Comparison of ENCODE assay signal across 8 mouse cellular contexts in the genomic region with DNA sequence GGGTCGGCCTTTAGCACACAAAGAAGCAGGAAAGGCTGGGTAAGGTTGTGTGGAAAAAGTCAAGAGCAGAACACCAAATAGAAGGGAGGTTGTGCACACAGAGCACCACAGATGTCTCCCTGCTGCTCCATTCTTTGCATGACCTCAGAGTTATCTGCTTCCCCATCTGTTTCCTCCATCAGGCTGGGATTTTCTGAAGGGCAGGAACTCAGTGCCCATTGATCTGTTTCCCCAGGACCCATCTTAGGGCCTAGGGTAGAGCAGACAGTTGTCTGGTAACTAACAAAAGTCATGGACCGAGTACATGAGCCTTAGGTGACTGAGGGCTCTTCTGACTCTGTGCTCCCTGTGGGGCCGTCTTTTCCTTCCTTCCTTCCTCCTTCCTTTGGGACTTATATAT. TPM values are rescaled to one million over a fixed set of nuclear protein-coding genes. Genes with fewer than 3 reads are reported as not detected.
DNase-seq lines count a peak whose midpoint lies in the region; ATAC-seq and TF ChIP-seq lines count a peak whose summit lies in the region.

No protein-coding gene starts in this region.

- intact Hi-C loops in gastrocnemius, postnatal 14 days (cut with DNase I; ENCODE audit: low total_unique reads) = no loop called here

- H3K27me3 ChIP-seq in heart, postnatal 0 days (ENCODE audit: control insufficient read depth, insufficient read depth, low read length) = no peaks in the 10 kb centered on the region
- no peaks in the 10 kb centered on the region for H3K27me3 ChIP-seq in midbrain, embryonic 15.5 days (replicated peaks)
- no peaks in the 10 kb centered on the region for H3K27me3 ChIP-seq in midbrain, postnatal 0 days (ENCODE audit: insufficient read depth, low read length)
- H3K27me3 ChIP-seq in neural tube, embryonic 13.5 days = no peaks in the 10 kb centered on the region

- 67% methylated on average over 3 of the region's 3 CpGs for WGBS in heart, postnatal 0 days
- 78% methylated on average over 3 of the region's 3 CpGs for whole genome bisulfite sequencing in midbrain, embryonic 15.5 days
- WGBS in midbrain, postnatal 0 days = 78% methylated on average over 3 of the region's 3 CpGs
- WGBS in neural tube, embryonic 13.5 days = 81% methylated on average over 3 of the region's 3 CpGs

- no peak overlapping the region; the same call in 1 of the 2 replicates for H3K9ac ChIP-seq in heart, postnatal 0 days (replicated peaks; ENCODE audit: low read depth, low read length)
- H3K9ac ChIP-seq in midbrain, embryonic 15.5 days = no peak overlapping the region
- no peak overlapping the region for H3K9ac ChIP-seq in midbrain, postnatal 0 days (replicated peaks; ENCODE audit: low read length, poor library complexity, severe bottlenecking)
- no peak overlapping the region for H3K9ac ChIP-seq in neural tube, embryonic 13.5 days

- no peaks in the 10 kb centered on the region for H3K9me3 ChIP-seq in heart, postnatal 0 days (replicated peaks; ENCODE audit: control insufficient read depth, low read length)
- no peaks in the 10 kb centered on the region for H3K9me3 ChIP-seq in midbrain, embryonic 15.5 days
- H3K9me3 ChIP-seq in midbrain, postnatal 0 days (ENCODE audit: low read length) = no peaks in the 10 kb centered on the region
- H3K9me3 ChIP-seq in neural tube, embryonic 13.5 days = no peaks in the 10 kb centered on the region

- no peaks in the 10 kb centered on the region for H3K36me3 ChIP-seq in heart, postnatal 0 days (replicated peaks; ENCODE audit: control insufficient read depth, insufficient read depth, low read length)
- no peaks in the 10 kb centered on the region; the same call in 1 of the 2 replicates for H3K36me3 ChIP-seq in midbrain, embryonic 15.5 days (replicated peaks)
- no peaks in the 10 kb centered on the region; the same call in 1 of the 2 replicates for H3K36me3 ChIP-seq in midbrain, postnatal 0 days (ENCODE audit: insufficient read depth, low read length)
- H3K36me3 ChIP-seq in neural tube, embryonic 13.5 days = peaks cover 44% of the 10 kb centered on the region

- no peak for DNase-seq in heart, postnatal 0 days (ENCODE audit: low spot score)
- no peak for DNase-seq in heart, adult 8-10 months (ENCODE audit: low spot score)
- DNase-seq in midbrain, postnatal 0 days (ENCODE audit: low spot score) = no peak
- DNase-seq in gastrocnemius, postnatal 14 days = no peak
- no peak for DNase-seq in gastrocnemius, postnatal 4 days (ENCODE audit: low spot score in 2 of 2)

- no peak overlapping the region for H3K4me3 ChIP-seq in heart, postnatal 0 days (ENCODE audit: low read depth, low read length)
- no peak overlapping the region for H3K4me3 ChIP-seq in midbrain, embryonic 15.5 days
- no peak overlapping the region for H3K4me3 ChIP-seq in midbrain, postnatal 0 days (ENCODE audit: low read depth, low read length)
- H3K4me3 ChIP-seq in neural tube, embryonic 13.5 days = no peak overlapping the region

- H3K4me1 ChIP-seq in heart, postnatal 0 days (ENCODE audit: control insufficient read depth, insufficient read depth) = peaks cover 76% of the 10 kb centered on the region
- H3K4me1 ChIP-seq in midbrain, embryonic 15.5 days = peaks cover 43% of the 10 kb centered on the region
- H3K4me1 ChIP-seq in midbrain, postnatal 0 days (ENCODE audit: insufficient read depth, low read length) = peaks cover 9% of the 10 kb centered on the region; the same call in 1 of the 2 replicates
- peaks cover 85% of the 10 kb centered on the region for H3K4me1 ChIP-seq in neural tube, embryonic 13.5 days (replicated peaks)

- H3K27ac ChIP-seq in heart, postnatal 0 days (ENCODE audit: low read depth) = peak overlapping the region; percentile 76
- H3K27ac ChIP-seq in midbrain, embryonic 15.5 days = 0 out of 2 replicates have a peak overlapping the region, but pooled peaks have one; percentile 21
- H3K27ac ChIP-seq in midbrain, postnatal 0 days (ENCODE audit: low read depth, low read length) = no peak overlapping the region
- peak overlapping the region; percentile 18; the same call in 1 of the 2 replicates for H3K27ac ChIP-seq in neural tube, embryonic 13.5 days (replicated peaks)

- TF ChIP-seq CTCF in heart, postnatal 0 days (IDR thresholded peaks at IDR 0.05; ENCODE audit: low read depth) = no peak
- no peak for TF ChIP-seq CTCF in midbrain, postnatal 0 days (IDR thresholded peaks at IDR 0.05)

- ATAC-seq in heart, postnatal 0 days (ENCODE audit: insufficient read depth, low read depth) = no peak
- no peak for ATAC-seq in midbrain, embryonic 15.5 days (replicated peaks)
- ATAC-seq in midbrain, postnatal 0 days (ENCODE audit: low FRiP score) = no peak
- peak; percentile 12 for ATAC-seq in granulocyte monocyte progenitor cell, adult 5-6 weeks (replicated peaks; ENCODE audit: poor library complexity, severe bottlenecking)
- no peak for ATAC-seq in neural tube, embryonic 13.5 days (ENCODE audit: low read depth)

- 0 out of 2 replicates have a peak, but pooled peaks have one; percentile 48 for TF ChIP-seq EP300 in heart, postnatal 0 days (IDR thresholded peaks at IDR 0.05; ENCODE audit: low read depth)

- H3K4me2 ChIP-seq in heart, postnatal 0 days (ENCODE audit: low read depth, low read length) = no peak overlapping the region; the same call in 1 of the 2 replicates
- H3K4me2 ChIP-seq in midbrain, embryonic 15.5 days = no peak overlapping the region
- H3K4me2 ChIP-seq in midbrain, postnatal 0 days (ENCODE audit: low read depth, low read length, poor library complexity, severe bottlenecking) = no peak overlapping the region
- no peak overlapping the region for H3K4me2 ChIP-seq in neural tube, embryonic 13.5 days

RNA-seq across cellular contexts. Expression of gene Plcg1, which starts 10.5 kb away (rescaled TPM):
- total RNA-seq in heart, postnatal 0 days (2014; rRNA removed; ENCODE audit: low replicate concordance) = 43.9 and 53.4 TPM in 2 replicates
- polyA plus RNA-seq in heart, postnatal 0 days (2015; fragmentation: Nextera tagmentation; extraction: Ambion mirVana) = 18.3 and 21.6 TPM in 2 replicates
- total RNA-seq in heart, adult 8-10 months (2022) = 10 to 100 TPM; 44.8 to 66.1 (median 52.9) TPM
- polyA plus RNA-seq in midbrain, embryonic 15.5 days (2015; fragmentation: Nextera tagmentation; extraction: Ambion mirVana) = 64.3 and 68.4 TPM in 2 replicates
- 88.7 and 134 TPM in 2 replicates for total RNA-seq in midbrain, postnatal 0 days (2014; rRNA removed)
- polyA plus RNA-seq in midbrain, postnatal 0 days (2015; fragmentation: Nextera tagmentation; extraction: Ambion mirVana) = 38.0 and 45.2 TPM in 2 replicates
- 22.9 and 27.0 TPM in 2 replicates for total RNA-seq in granulocyte monocyte progenitor cell, adult 5-6 weeks (2014; fragmentation: Nextera tagmentation)
- 16.5 and 17.8 TPM in 2 replicates for total RNA-seq in granulocyte monocyte progenitor cell, adult 5-6 weeks (2017)
- polyA plus RNA-seq in neural tube, embryonic 13.5 days (2015; fragmentation: Nextera tagmentation; extraction: Ambion mirVana) = 67.5 and 68.0 TPM in 2 replicates
- total RNA-seq in gastrocnemius, postnatal 14 days (2021) = 10 to 100 TPM; 28.5 to 36.3 TPM
- total RNA-seq in gastrocnemius, postnatal 4 days (2021) = 10 to 100 TPM; 83.0 to 96.6 TPM
